Mouse (Mus musculus) ES-E14 (cell line): Measurements from ENCODE around the gene Slc30a6. TPM values are rescaled to one million over a fixed set of nuclear protein-coding genes. Genes with fewer than 3 reads are reported as not detected.

ENCODE experiments used
- DNase-seq: peaks from one replicate; pipeline ENCODE4 v3.0.0-alpha.2; 2013; ENCODE audit warnings: low read depth, low spot score
- H3K27ac ChIP-seq: 2 replicates; pipeline ENCODE4 v1.5.1; 2012; ENCODE audit warnings: low read depth, mild to moderate bottlenecking, low read length, moderate library complexity, mixed read lengths; ENCODE audit not compliant: poor library complexity, insufficient read depth, severe bottlenecking
- H3K36me3 ChIP-seq: 2 replicates; pipeline ENCODE4 v1.6.1; 2012; ENCODE audit warnings: mild to moderate bottlenecking, low read length, moderate library complexity, mixed read lengths; ENCODE audit not compliant: control insufficient read depth, poor library complexity, insufficient read depth, severe bottlenecking
- H3K4me1 ChIP-seq, 2 experiments: fragments of 150-350 bp in 1 of 2; sonication (generic) in 1 of 2; 2 replicates each; pipeline ENCODE4 v1.6.1; 2012; ENCODE audit warnings: low read length in 2 of 2, mild to moderate bottlenecking in 1 of 2, mixed read lengths in 1 of 2; ENCODE audit not compliant: control insufficient read depth in 2 of 2, insufficient read depth in 2 of 2, poor library complexity in 1 of 2
- H3K4me3 ChIP-seq, 2 experiments: fragments of 150-350 bp in 1 of 2; sonication (generic) in 1 of 2; 2 replicates each; pipeline ENCODE4 v1.5.1; 2012; ENCODE audit warnings: low read length in 2 of 2, low read depth in 1 of 2, mild to moderate bottlenecking in 1 of 2, mixed read lengths in 1 of 2; ENCODE audit not compliant: insufficient read depth in 1 of 2, poor library complexity in 1 of 2, severe bottlenecking in 1 of 2
- H3K9ac ChIP-seq: 2 replicates; pipeline ENCODE4 v1.6.1; 2012; ENCODE audit warnings: low read depth, mild to moderate bottlenecking, low read length, mixed read lengths; ENCODE audit not compliant: poor library complexity, insufficient read depth, severe bottlenecking
- H3K9me3 ChIP-seq: fragments of 150-350 bp; sonication (generic); 2 replicates; pipeline ENCODE4 v1.6.1; 2012; ENCODE audit warnings: low read depth, mild to moderate bottlenecking, low read length; ENCODE audit not compliant: control insufficient read depth, insufficient read depth
- CHD2 ChIP-seq: IDR thresholded peaks from 2 replicates; pipeline ENCODE4 v1.6.1; 2014; ENCODE audit warnings: mild to moderate bottlenecking, low read depth, low read length, inconsistent platforms
- HCFC1 ChIP-seq: IDR thresholded peaks from 2 replicates; pipeline ENCODE4 v1.6.1; 2012; ENCODE audit warnings: low read length, inconsistent platforms, borderline replicate concordance; ENCODE audit not compliant: insufficient read depth
- MAFK ChIP-seq: IDR thresholded peaks from 2 replicates; pipeline ENCODE4 v1.6.1; 2014; ENCODE audit warnings: mild to moderate bottlenecking, low read depth, low read length, inconsistent platforms; ENCODE audit not compliant: insufficient read depth
- ZC3H11A ChIP-seq: IDR thresholded peaks from 2 replicates; pipeline ENCODE4 v1.6.1; 2012; ENCODE audit warnings: low read depth, mild to moderate bottlenecking, inconsistent platforms, low read length, borderline replicate concordance
- ZNF384 ChIP-seq: IDR thresholded peaks from 2 replicates; pipeline ENCODE4 v1.6.1; 2012; ENCODE audit warnings: low read depth, low read length, inconsistent platforms
- in situ Hi-C, 2 experiments: fragments of 600-800 bp; cut with MboI; formaldehyde crosslinking; loops; one replicate each; pipeline ENCODE4 v1.15.1; 2025; ENCODE audit warnings: low sequenced_read_pairs in 2 of 2, inconsistent platforms in 1 of 2; ENCODE audit not compliant: unreplicated experiment in 2 of 2
- total RNA-seq: library from RNA; depleted of rRNA; stranded (reverse); fragments of 300-350 nt; gene quantifications from 2 replicates; pipeline ENCODE4 v1.2.3, GENCODE M21; 2012

Slc30a6 gene
- total RNA-seq, 1 experiment, result 29.9 TPM

GRCm38 (mm10) chr17:74402486-74403222, 7.2 kb downstream of the Slc30a6 start:
- Histone ChIP-seq H3K4me1 (no peaks in the 10 kb centered on the region), H3K36me3 (peaks cover 13% of the 10 kb centered on the region; the same call in 1 of the 2 replicates), H3K4me3 (no peak overlapping the region), H3K9me3 (no peaks in the 10 kb centered on the region), H3K9ac (no peak overlapping the region), H3K27ac (no peak overlapping the region)
- in situ Hi-C loops, result no loop called here
- TF ChIP-seq ZNF384, result no peak
- TF ChIP-seq MAFK, result no peak
- TF ChIP-seq CHD2, result no peak
- TF ChIP-seq HCFC1, result no peak
- TF ChIP-seq ZC3H11A, result no peak
- DNase-seq, result no peak

GRCm38 (mm10) chr17:74406487-74406886, 11.1 kb downstream of the Slc30a6 start:
- H3K4me1 ChIP-seq, result no peaks in the 10 kb centered on the region
- H3K27ac ChIP-seq, result no peak overlapping the region
- peaks cover 16% of the 10 kb centered on the region for H3K36me3 ChIP-seq
- TF ChIP-seq ZNF384, result no peak
- no peak for TF ChIP-seq MAFK
- no peak for TF ChIP-seq ZC3H11A
- TF ChIP-seq HCFC1, result no peak
- TF ChIP-seq CHD2, result no peak
- no peak overlapping the region for H3K9ac ChIP-seq
- H3K4me3 ChIP-seq, result no peak overlapping the region
- in situ Hi-C loops, result no loop called here
- DNase-seq, result no peak
- H3K9me3 ChIP-seq, result no peaks in the 10 kb centered on the region

- no peak overlapping the region for H3K27ac ChIP-seq
- TF ChIP-seq CHD2 (no peak), HCFC1 (no peak), MAFK (no peak), ZC3H11A (no peak), ZNF384 (no peak)
- no peak overlapping the region for H3K4me3 ChIP-seq
- no peaks in the 10 kb centered on the region for H3K9me3 ChIP-seq
- H3K4me1 ChIP-seq, result peaks cover 0 to 4% of the 10 kb centered on the region in 2 experiments; a peak in 1 of 4 replicates
- peaks cover 10% of the 10 kb centered on the region for H3K36me3 ChIP-seq
- in situ Hi-C loops, result no loop called here
- H3K9ac ChIP-seq, result no peak overlapping the region
- peak; percentile 43 for DNase-seq
These were observed 14.3 kb downstream of the Slc30a6 start for GRCm38 (mm10) chr17:74409722-74410121.

GRCm38 (mm10) chr17:74413324-74413723, 17.9 kb downstream of the Slc30a6 start:
- H3K9me3 ChIP-seq, result no peaks in the 10 kb centered on the region
- no peak overlapping the region for H3K4me3 ChIP-seq
- no peak for DNase-seq
- H3K27ac ChIP-seq, result no peak overlapping the region
- TF ChIP-seq ZC3H11A, result no peak
- no peak for TF ChIP-seq ZNF384
- no peak for TF ChIP-seq CHD2
- TF ChIP-seq MAFK, result no peak
- no peak for TF ChIP-seq HCFC1
- in situ Hi-C loops, result no loop called here
- peaks cover 2 to 9% of the 10 kb centered on the region in 2 experiments; a peak in 2 of 4 replicates for H3K4me1 ChIP-seq
- H3K36me3 ChIP-seq, result peaks cover 12% of the 10 kb centered on the region
- no peak overlapping the region for H3K9ac ChIP-seq
